Mouse (Mus musculus): ENCODE measurements at regions not wholly inside any gene's neighbourhood (a gene's known extent, or its start where the extent isn't known, plus 50 kb on each side); places are given as distances from the start of the nearest gene placed in this dataset.
A peak's percentile ranks its signal among the peaks of the same experiment; 100 is the strongest.

DNA sequence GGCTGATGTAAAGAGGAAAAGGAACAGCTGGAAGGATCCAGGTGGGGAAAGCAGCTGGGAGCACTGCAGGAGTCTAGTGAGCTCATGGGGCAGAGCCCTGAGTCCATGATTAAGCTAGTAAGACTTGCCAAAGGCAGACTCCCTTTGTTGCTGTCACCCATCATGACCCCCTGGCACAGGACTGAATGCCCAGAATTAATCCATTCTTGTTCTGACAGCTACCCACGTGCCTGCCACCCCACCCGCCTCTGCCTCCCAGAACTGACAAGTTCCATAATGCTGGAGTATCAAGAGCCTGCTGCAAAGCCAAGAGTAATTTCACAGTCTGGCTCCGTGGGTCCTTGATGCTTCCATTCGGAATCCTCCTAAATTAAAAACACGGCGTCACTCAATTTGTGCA is 285.1 kb upstream of the Castor2 start:
- DNase-seq (ENCODE audit: low spot score): peak; percentile 18

DNA sequence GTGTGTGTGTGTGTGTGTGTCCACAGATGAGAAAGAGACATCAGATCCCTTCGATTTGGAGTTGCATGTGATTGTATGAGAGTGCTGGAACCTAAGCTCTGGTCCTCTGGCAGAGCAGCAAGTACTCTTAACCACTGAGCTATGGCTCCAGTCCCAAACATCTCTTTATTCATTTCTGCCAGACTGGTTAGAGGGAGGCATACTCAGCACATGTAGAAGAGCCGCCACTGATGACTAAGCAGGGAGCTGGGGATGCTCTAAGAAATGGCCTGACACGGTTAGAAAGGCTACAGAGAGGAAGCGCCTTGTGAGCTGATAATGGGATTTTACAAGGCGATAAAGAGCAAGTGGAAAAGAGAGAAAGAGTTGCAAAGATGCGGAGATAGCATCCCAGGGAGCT is 287.3 kb upstream of the Castor2 start:
- DNase-seq (ENCODE audit: low spot score): no peak

DNA sequence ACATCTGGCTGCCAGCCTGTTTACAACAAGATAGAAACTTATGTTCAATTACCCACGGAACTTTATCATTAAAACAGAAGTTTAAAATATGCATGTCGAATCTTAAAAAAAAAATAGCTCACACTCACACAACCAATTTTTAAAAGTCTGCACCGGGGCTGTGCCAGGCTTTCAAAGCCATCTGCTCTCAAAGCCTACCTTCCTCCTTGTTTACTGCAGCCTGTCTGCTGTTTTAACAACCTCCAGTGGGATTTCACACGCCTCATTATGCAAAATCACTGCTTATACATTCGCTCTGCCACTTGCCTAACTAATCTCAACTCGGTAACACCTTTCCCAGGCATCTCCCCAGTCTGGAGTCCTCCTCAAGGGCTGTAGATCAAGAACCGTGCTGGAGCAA is 292.6 kb upstream of the Castor2 start:
- DNase-seq (ENCODE audit: low spot score): no peak

DNA sequence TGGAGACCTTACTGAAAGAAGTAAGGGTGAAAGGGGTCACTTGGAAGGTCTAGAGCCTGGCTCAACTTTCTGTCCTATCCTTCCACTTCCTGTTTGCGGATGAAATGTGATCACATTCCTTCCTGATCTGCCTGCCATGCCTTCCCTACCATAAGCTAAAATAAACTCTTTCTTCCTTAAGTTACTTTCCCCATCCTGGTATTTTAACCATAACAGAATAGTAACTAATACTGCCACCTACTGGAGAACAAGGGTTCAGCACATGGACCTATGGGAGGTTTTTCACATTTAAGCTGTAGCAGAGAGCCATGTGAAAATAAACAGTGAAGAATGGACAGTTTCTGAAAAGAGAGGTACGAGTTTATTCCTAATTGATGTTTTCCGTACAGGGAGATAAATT is 297.5 kb upstream of the Castor2 start:
- DNase-seq (ENCODE audit: low spot score): no peak

DNA sequence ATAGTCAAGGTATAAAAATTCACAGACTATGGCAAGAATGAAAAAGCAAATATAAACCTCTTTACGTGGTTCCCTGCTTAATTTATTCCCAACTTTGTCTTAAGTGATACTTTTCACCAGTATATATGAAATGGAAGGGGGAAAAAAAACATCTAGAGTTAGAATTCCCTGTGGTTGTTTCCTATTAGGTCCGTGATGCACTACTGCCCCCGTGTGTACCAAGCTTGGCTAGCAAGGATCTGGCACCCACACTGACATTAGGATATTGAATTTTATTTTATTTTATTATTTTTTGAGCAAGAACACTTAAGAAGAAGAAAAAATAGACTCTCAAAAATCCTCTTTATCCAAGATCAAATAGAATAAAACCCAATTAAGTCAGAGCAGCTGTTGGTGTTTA is 303.9 kb upstream of the Castor2 start:
- peak; percentile 9 for DNase-seq (ENCODE audit: low spot score)

DNA sequence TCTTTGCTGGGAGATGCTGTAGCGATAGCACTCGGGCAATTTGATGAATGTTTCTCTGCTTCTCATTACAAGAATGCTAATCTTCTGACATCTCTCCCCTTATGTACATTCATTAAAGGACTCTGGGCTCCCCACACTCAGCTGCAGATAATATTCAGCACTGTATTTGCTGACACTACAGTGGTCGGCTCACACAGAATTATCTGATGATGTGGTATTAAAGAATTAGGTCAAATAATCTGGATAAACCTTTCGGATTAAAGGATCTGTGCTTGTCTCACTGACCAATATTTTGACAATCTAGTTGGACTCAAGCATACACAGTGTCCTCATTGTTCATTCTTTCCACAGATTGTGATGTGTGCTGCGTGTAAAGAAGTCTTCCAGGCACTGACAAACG is 308.8 kb upstream of the Castor2 start:
- no peak for DNase-seq (ENCODE audit: low spot score)

DNA sequence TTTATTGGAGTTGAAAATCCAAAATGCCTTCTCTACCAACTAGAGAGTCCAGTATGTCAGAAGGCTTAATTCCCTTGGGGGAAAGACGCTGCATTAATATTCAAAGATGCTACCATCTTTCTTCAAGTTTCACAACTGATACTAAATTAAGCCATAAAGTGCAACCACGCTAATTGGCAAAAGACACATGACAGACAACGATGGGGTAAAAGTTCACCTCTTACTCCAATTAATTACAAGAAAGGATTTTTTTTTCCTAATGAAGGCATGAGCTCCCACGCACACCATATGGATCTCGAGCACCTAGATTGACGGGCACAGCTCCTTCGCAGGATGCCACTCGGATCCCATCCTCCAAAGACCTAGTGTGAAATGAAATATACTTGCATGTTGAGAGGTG is 311.5 kb upstream of the Castor2 start:
- no peak for DNase-seq (ENCODE audit: low spot score)

DNA sequence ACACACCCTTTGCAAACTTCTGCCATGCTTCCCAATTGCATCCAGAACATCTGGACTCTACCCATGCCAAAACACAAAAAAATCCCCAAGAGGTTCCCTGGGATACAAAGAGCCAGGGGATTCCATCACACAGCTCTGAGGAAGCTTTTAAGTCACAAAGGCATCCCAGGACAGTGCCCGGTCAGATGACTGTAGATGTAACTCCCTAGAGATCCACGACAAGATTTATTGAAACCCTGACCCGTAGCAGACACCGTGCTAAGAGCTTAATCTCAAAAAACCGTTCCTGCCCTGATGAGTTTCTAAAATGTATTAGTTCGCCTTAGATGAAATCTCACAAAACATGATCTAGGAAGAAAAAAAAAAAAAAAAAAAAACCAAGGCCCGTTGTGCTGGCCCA is 312.0 kb upstream of the Castor2 start:
- no peak for DNase-seq (ENCODE audit: low spot score)

DNA sequence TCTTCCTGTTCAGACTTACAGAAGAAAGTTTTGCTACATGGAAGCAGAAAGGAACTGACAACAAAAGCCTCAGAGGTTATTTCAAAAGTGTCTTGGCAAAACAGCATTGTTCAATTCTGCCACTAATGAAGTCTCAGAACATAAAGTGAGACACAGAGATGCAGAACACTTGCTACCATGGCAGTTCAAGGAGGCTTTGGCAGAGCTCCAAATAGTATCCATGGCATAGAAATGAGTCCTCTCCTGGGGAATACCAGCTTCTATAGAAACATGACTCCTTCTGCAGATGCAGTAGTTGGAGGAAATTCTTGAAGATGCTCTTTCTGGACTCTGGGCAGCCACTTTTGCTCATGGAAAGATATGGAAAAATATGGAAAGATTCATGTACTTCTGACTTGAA is 322.9 kb upstream of the Castor2 start:
- no peak for DNase-seq (ENCODE audit: low spot score)

DNA sequence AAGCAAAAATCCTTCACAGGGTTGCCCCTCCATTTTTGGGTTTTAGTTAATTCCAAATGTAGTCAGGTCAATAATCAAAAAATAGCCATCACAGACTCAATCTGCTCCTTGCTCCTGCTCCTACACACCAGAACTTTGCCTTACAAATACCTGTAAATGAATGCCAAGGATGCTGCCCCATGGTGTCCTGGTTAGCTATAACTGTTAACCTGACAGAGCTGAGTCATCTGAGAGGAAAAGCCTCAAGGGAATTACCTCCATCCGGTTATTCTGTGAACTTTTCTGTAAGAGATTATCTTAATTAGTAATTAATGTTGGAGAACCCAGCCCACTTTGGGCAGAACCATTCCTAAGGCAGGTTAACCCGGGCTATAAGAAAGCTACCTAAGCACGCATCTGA is 325.4 kb upstream of the Castor2 start:
- no peak for DNase-seq (ENCODE audit: low spot score)

DNA sequence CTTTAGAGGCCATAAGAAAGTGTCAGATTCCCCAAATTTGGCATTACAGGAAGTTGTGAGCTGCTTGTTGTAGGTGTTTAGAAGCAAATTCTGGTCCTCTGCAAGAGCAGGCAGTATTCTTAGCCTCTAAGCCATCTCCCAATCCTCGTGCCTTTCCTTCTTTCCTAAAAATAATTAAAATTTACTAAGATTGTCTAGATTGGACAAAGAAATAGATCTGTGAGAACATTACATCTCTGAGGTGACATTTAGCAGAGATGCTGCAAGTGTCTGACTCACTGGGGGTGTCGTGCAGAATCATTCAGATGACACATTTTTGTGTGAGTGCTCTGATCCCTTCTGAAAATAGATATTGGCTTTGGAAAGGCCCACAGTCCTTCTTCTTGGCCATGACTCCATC is 330.7 kb upstream of the Castor2 start:
- DNase-seq (ENCODE audit: low spot score): peak; percentile 37

DNA sequence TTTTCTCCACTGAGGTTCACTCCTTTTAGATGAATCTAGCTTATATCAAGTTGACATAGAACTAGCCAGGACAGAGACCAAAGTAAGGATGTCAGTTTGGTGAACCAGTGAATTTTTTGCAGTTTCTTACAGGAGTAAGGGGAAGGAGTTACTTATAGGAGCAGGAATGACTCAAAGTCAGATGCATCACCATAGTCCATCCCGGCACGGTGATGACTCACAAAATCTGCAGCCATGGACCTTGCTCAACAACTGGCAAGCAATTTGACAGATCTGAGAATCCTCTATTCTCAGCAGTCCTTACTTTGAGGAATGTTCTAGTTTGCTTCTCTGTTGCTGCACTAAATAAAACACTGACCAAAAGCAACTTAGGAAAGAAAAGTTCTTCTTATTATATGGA is 341.7 kb upstream of the Castor2 start:
- DNase-seq (ENCODE audit: low spot score): no peak

DNA sequence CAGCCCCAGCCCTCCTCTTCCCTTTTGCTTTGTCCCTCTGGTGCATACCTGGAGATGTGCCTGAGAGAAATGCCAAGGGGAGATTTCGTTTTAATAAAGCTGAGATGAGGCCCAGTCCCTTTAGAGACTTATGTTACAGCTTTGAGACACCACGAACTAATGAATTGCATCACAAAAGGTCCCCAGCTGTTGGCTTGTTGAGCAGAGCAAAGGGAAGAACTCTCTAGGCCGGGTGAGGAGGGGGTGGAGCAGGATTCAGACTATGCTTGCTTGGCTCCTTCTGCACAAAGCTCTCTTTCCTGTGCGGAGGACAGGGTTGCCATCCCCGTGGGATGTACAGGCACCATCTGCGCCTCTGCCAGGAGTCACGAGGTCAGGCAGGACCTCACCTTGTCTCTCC is 345.3 kb upstream of the Castor2 start:
- no peak for DNase-seq (ENCODE audit: low spot score)

DNA sequence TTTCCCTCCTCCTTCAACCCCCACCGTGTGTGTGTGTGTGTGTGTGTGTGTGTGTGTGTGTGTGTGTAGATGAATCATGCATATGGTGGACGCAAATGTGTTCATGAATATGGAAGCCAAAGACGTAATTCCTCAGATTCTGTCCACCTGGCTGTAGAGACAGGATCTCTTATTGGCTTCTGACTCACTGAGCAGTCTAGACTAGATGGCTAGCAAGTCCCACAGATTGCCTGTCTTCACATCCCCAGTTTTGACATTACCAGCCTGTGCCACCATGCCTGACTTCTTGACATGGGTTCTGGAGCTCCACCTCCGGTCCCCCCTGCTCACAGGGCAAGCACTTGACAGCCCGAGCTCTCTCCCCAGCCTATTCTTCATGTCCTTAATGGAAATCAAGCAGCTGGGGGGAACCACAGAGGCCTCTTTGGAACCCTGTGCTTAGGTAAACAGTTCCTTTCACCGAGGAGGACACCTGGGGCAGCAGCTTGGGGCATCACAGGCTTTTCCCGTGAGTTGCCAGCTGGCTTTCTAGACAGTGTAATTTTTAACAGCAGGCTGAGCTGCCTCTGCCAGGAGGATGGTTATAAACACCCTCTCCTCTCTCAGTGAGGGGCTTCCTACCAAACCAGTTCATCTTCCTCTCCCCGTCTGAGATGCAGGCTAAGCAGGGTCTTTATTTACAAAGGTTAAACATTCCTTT is 345.9 kb upstream of the Castor2 start:
- no peak for DNase-seq (ENCODE audit: low spot score)

DNA sequence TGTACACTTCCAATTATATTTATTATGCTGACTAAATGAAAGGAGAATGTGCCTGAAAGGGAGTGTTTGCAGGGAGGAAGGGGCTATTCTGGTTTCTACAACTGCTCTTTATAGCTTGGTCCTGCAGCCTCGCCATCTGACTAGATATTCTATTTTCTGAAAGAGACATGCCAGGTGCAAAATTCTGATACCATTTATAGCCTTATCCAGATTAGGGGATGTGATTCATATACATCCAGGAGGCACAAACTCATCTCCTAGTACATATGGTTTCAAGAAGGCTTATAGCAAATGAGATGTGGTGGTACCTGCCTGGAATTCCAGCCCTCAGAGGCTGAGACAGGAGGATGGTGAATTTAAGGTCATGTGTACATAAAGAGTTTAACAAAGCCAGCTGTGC is 352.6 kb upstream of the Castor2 start:
- DNase-seq (ENCODE audit: low spot score): no peak

DNA sequence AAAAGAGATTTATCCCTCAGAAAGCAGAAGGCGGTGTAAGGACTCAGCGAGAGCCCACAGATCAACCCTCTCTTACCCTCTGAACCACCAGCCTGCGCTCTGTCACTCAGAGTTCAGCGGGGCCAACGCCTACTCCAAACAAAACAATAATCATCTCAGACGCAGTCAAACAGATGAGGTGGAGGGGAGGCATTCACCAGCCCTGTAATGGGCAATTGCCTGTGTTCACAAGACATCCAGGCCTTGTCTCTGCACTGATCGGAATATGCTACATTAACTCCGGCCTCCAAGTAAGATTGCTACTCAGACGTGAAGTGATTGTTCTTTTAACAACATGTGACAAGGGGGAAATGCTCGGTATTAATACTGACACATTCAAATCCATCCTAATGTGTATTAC is 353.1 kb upstream of the Castor2 start:
- DNase-seq (ENCODE audit: low spot score): no peak

DNA sequence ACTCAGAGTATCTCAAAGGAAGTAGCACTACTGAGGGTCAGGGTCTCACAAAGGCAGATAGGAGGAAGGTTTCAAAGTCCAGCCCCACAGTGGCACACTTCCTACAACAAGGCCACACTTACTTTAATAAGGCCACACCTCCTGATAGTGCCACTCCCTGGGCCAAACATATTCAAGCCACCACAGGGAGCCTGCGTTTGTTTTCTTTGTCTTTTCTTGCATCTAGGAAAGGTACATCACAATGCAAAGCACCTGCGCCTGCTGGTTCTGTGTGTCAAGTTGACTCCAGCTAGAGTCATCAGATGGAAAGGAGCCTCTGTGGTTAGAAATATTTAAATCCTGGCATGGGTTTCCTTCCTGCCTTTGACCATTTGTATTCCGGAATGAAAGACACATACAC is 355.4 kb upstream of the Castor2 start:
- no peak for DNase-seq (ENCODE audit: low spot score)

DNA sequence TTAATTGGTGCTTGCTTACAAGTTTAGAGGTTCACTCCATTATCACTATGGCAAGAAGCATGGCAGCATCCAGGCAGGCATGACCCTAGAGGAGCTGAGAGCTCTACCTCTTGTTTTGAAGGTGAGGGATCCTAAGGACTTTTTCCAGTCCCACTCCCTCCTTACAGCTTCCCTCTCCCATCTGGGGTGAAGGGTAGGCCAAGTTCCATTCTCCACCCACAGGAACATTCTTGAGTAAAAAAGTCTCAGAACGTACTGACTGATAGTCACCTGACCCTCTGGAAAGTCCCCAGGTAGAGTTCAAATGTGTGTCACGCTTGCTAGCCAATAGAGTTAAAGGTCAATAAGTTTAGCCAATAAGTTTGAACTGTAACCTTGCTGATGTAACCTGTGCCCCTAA is 355.9 kb upstream of the Castor2 start:
- no peak for DNase-seq (ENCODE audit: low spot score)

DNA sequence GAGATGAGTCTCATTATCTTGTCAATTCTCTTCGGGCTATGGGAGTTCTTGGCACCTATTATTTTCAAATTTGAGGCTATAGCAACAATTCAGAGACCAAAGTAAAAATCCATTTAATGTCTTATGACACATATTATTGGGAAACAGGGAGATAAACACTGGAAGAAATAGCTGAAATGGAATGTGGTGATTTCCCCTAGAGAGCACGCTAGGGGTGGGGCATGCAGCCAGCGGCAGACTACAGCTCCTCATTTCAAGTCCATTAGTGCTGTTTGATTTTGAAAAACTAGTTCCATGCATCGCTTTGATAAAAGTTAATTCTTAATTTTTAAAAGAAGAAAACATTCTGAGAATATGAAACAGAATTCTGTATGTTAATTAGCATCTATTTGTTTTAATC is 367.6 kb upstream of the Castor2 start:
- no peak for DNase-seq (ENCODE audit: low spot score)

DNA sequence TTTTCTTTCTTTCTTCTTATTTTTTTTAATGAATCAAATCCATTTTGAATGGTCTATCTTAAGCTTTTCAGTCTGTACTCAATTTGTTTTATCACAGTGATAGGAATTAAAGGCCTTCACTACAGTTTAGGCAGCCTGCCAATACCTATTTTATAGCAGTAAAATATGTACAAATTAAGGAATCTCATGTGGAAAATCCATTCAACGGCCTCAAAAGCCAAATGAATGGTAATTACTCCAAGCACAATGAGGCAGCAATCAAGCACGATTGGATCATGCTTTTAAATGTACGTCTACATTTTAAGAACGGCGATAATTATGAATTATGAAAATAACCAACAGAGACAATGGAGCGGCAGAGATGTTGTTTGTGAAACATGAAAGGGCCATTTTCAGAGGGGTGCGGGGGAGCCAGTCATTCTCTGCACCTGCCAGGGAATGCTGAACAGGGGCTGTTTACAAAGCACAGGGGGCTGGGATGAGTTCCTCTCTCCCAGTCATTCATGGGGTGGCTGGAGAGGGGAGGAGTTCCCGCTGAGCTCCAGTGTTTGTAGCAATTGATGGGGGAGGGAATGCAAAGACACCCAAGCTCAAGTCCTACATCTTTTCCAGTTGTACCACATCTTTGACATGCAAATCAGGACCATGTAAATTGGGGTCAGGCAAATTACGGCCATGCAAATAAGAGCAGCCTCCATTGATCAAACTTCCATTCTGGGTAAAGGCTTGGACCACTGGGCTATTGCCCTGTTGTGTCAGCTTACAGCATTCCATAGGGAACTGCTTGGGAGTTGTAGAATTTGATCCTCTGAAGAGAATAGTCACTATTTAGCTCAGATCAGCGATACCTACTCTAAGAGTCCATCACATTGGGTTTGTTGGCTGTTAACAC is 381.1 kb upstream of the Castor2 start:
- DNase-seq (ENCODE audit: low spot score): no peak

DNA sequence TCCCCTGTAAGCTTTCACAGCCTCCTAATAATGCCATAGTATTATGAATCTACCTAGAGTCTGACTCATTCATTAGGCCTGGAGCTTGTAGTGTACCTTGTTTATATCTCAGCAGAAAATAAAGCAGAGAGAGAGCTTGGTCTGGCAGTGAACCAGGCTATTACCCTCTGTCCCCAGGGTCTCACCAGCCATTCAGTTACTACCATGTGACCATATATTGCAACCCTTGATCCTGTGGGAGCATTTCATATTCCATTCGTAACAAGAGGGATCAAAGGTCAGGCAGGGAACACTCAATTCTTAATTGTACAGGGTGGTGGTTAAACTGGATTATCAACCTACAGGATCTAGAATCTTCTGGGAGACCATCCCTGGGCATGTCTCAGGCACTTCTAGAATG is 383.7 kb upstream of the Castor2 start:
- DNase-seq (ENCODE audit: low spot score): no peak

DNA sequence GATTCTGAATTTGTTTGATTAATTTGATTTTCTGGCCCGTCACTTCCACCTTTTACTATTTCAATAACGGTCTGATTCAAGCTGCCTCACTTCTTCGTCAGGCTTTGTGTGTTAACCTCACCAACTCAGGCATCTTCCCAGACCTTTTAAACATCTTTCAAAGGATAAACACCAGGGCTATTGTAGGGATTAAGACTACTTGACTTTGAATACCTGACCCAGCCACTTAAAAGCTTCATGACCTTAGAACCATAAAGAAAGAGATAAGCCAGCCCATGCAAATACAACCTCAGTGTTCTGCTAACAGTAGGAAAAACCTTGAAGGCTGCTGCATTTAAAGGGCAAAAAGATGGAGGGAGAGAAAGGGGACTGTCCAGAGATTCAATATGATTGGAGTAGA is 386.9 kb upstream of the Castor2 start:
- no peak for DNase-seq (ENCODE audit: low spot score)

DNA sequence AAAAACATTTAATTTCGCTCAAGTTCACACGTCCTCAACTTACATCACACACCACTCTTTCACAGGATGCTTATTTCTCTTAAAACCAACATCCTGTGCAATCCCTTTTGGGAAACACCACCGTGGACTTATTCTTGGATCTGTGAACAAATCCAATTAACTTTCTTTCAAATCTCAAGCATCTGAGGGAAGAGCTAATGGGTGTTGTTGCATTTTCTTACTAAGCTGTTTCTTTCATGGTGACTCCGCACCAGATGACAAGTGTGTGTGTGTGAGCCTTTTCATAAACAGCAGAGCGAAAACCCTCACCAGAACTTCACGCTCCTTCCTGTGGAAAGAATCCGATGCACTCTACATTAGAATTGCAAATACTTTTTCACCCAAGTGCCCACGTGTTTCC is 390.6 kb upstream of the Castor2 start:
- DNase-seq (ENCODE audit: low spot score): no peak

DNA sequence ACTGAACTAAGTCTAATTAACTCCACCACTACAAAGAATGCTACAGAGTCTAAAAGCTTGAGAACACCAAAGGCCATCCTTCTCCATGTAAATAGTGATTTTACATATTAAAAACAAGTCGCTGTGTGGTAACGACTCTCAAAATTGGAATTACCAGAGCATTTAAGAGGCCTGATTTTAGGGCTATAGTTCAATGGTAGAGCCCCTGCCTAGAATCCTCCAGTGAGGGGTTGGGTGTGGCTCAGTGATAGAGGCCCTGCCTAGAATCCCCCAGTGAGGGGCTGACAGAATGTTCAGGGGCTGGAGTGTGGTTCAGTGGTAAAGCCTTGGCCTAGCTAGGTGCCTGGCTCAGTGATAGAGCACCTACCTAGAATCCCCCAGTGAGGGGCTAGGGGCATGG is 413.3 kb upstream of the Castor2 start:
- DNase-seq (ENCODE audit: low spot score): no peak
